Mouse (Mus musculus) heart, embryonic 13.5 days (tissue): Measurements from ENCODE around the gene Ing5. TPM values are rescaled to one million over a fixed set of nuclear protein-coding genes. Genes with fewer than 3 reads are reported as not detected.

Experiments used
- polyA plus RNA-seq: library from polyadenylated mRNA; unstranded; fragments of >200 nt; fragmentation: Nextera tagmentation; extraction: Ambion mirVana; gene quantifications from 2 replicates; pipeline ENCODE4 v1.2.1, GENCODE M21; 2015

The Ing5 gene
- polyA plus RNA-seq, 1 experiment from 2014 or later = 12.5 TPM

Other genes starting within 250 kb of the Ing5 start
- 132 and 138 TPM in 2 replicates for gene Stk25, start 145.3 kb upstream of the Ing5 start, polyA plus RNA-seq
- 40.2 and 51.6 TPM in 2 replicates for gene Bok, start 118.3 kb upstream of the Ing5 start, polyA plus RNA-seq
- 51.0 and 58.6 TPM in 2 replicates for gene Atg4b, start 52.5 kb upstream of the Ing5 start, polyA plus RNA-seq
- gene Thap4, start 49.1 kb upstream of the Ing5 start, polyA plus RNA-seq = 50.8 and 54.4 TPM in 2 replicates
- gene Dtymk, start 2.0 kb upstream of the Ing5 start, polyA plus RNA-seq = 154 and 178 TPM in 2 replicates
- 12.5 and 13.0 TPM in 2 replicates for gene D2hgdh, start 20.9 kb downstream of the Ing5 start, polyA plus RNA-seq
- gene Gal3st2, start 57.3 kb downstream of the Ing5 start, polyA plus RNA-seq = 0.15 TPM in 1 of 2 replicates, not detected in the other
- not detected in 2 replicates for gene Gal3st2b, start 114.3 kb downstream of the Ing5 start, polyA plus RNA-seq
- not detected in 2 replicates for gene Gal3st2c, start 186.5 kb downstream of the Ing5 start, polyA plus RNA-seq
- 0.09 TPM in 1 of 2 replicates, not detected in the other for gene Neu4, start 216.5 kb downstream of the Ing5 start, polyA plus RNA-seq
- gene Pdcd1, start 248.6 kb downstream of the Ing5 start, polyA plus RNA-seq = 0.19 and 0.43 TPM in 2 replicates